Mouse (Mus musculus): ENCODE measurements around the gene Wnt10a. TPM values are rescaled to one million over a fixed set of nuclear protein-coding genes. Genes with fewer than 3 reads are reported as not detected.

Gene Wnt10a
- polyA plus RNA-seq, 1 experiment from 2014 or later, result 0.36 TPM

DNA sequence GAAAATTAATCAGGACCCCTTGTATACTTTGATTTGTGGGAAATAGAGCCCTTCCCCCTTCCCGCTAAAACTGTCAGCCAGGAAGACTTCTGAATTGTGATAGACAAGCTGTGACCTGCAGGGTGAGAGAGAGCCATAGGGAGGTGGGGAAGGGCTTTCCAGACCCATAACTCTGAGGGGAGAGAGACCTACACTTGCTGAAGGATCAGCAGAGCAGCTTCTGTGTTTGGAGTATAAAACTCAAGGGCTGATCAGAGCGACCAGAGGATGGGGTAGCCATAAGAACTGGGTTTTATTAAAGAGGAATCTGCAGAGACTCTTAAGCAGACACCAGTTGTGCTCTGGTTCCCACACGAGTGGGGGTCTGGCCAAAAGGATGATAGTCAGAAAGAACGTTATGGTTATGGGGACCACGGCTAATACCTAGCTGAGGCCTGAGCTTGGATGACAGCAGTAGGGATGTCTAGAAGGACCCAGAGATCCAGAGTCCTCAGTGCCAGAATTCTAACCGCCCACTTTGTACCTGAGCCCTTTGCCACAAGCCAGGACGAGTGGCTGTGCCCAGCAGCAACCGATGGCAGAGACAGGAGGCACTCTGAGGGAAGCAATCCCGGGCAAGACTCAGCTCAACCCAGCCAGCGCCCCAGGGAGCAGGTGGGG, 13.0 kb downstream of the Wnt10a start:
- no peak overlapping the region for H3K27ac ChIP-seq (replicated peaks; ENCODE audit: low read depth, low read length)
- peaks cover 69% of the 10 kb centered on the region for H3K27me3 ChIP-seq (ENCODE audit: control insufficient read depth, insufficient read depth, low read length)
- no peaks in the 10 kb centered on the region for H3K9me3 ChIP-seq (ENCODE audit: control insufficient read depth, low read length)
- no peak for ATAC-seq (ENCODE audit: low FRiP score, low TSS enrichment)
- no peak for DNase-seq
- no peaks in the 10 kb centered on the region for H3K36me3 ChIP-seq (ENCODE audit: control insufficient read depth, insufficient read depth, low read length)
- peaks cover 29% of the 10 kb centered on the region for H3K4me1 ChIP-seq (ENCODE audit: control insufficient read depth, insufficient read depth, low read length)
- H3K9ac ChIP-seq (replicated peaks; ENCODE audit: low read length), result no peak overlapping the region
- peak overlapping the region; percentile 88; the same call in 1 of the 2 replicates for H3K4me2 ChIP-seq (ENCODE audit: low read length)
- no peak overlapping the region for H3K4me3 ChIP-seq (replicated peaks; ENCODE audit: low read depth, low read length)
- WGBS, result 15% methylated on average over 10 of the region's 10 CpGs

DNA sequence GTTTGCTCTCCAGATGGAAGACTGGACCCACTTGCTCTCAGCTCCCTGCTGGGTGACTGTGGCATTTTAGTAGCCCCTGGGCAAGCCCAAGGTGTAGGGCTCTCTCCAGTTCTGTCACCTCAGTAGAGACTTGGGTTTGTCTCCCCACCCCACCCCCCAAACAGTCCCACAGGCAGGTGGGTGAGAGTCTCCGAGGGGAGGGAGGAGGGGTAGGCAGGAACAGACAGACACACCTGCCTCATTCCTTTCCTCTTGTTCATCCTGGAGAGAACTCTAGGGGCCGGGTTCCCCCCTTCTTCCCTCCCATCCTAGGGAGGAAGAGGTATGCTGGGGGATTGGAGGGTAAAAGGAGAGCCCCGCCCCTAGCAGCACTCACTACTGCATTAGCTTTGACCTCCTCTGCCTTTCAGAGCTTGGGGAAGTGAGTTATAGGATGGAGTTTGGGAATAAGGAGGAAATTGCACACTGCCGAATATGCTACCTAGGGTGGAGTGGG, 14.1 kb downstream of the Wnt10a start:
- 38% methylated on average over 4 of the region's 4 CpGs for WGBS
- Histone ChIP-seq H3K27me3 (ENCODE audit: control insufficient read depth, insufficient read depth, low read length) (peaks cover 61% of the 10 kb centered on the region), H3K4me2 (ENCODE audit: low read length) (no peak overlapping the region), H3K36me3 (ENCODE audit: control insufficient read depth, insufficient read depth, low read length) (no peaks in the 10 kb centered on the region), H3K9ac (replicated peaks; ENCODE audit: low read length) (no peak overlapping the region), H3K9me3 (ENCODE audit: control insufficient read depth, low read length) (no peaks in the 10 kb centered on the region), H3K4me1 (ENCODE audit: control insufficient read depth, insufficient read depth, low read length) (peaks cover 28% of the 10 kb centered on the region), H3K27ac (replicated peaks; ENCODE audit: low read depth, low read length) (no peak overlapping the region), H3K4me3 (replicated peaks; ENCODE audit: low read depth, low read length) (no peak overlapping the region)
- DNase-seq (no peak), ATAC-seq (ENCODE audit: low FRiP score, low TSS enrichment) (no peak)

DNA sequence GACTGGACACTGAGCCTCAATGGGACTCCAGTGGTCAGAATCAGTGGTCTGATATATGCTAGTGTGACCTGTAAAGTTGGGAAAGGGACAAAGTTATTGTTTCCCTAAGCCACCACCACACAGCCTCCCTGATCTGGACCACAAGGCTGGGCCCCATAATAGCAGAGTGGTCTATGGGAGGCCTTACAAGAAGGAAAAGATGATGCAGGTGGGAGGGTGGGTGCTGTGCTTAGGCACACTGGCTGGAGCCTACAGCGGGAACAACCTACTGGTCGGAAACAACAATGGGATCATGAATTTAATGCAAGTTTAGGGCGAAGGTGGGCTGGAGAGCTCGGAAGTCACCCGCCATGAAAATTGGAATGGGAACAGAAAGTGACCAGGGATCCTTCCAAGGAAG, 14.5 kb downstream of the Wnt10a start:
- H3K27me3 ChIP-seq (ENCODE audit: control insufficient read depth, insufficient read depth, low read length), result peaks cover 57% of the 10 kb centered on the region
- H3K9me3 ChIP-seq (ENCODE audit: control insufficient read depth, low read length), result no peaks in the 10 kb centered on the region
- ATAC-seq (ENCODE audit: low FRiP score, low TSS enrichment) (no peak), DNase-seq (no peak)
- H3K36me3 ChIP-seq (ENCODE audit: control insufficient read depth, insufficient read depth, low read length), result no peaks in the 10 kb centered on the region
- no peak overlapping the region for H3K27ac ChIP-seq (replicated peaks; ENCODE audit: low read depth, low read length)
- WGBS, result 14% methylated on average over 5 of the region's 5 CpGs
- peaks cover 25% of the 10 kb centered on the region for H3K4me1 ChIP-seq (ENCODE audit: control insufficient read depth, insufficient read depth, low read length)
- H3K4me2 ChIP-seq (ENCODE audit: low read length), result no peak overlapping the region
- H3K9ac ChIP-seq (replicated peaks; ENCODE audit: low read length), result no peak overlapping the region
- no peak overlapping the region for H3K4me3 ChIP-seq (replicated peaks; ENCODE audit: low read depth, low read length)

DNA sequence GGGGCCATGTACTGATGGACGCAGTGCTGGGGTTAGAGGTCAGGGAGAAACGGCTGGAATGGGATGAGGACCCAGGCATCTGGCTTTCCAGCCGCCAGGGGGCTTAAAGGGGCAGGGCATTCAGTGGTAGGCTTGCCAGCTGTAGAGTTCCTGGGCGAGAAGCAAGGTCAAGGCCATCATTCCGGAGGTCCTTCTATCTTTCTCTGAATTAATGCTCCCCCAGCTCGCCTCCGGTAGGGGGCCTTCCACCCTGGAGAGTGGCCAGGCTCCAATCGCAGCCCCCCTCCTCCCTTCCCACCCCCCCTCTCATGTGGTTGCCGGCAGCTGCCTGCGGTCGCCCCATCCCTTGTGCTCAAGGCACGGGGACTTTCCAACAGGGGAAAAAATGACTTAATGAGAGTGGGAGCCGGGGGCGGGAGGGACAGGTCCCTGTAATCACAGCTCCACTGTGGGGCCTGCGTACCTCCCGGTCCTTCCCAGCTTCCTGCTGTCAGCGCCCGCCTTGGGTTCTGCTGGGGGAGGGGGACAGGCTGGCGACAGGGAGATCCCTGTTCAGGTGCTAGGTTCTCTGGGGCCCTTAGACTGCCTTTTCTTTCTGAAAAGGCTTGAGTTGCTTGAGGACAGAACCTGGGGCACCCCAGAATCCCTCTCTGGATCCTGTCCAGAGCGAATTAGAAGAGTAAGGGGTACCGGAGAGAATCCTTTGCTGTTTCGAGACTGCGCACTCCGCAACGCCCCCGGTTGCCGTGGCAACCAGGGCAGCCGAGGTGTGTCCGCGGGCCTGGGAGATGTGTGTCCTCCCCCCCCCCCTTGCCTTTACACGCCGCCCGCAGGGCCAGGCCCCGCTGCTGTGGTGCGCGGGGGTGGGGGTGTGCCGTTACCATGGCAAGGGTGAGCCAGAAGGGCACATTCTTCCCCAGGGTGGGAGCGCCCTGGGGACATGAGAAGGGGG, 15.3 kb downstream of the Wnt10a start:
- Histone ChIP-seq H3K36me3 (ENCODE audit: control insufficient read depth, insufficient read depth, low read length) (no peaks in the 10 kb centered on the region), H3K9ac (replicated peaks; ENCODE audit: low read length) (peak overlapping the region; percentile 43; the same call in 1 of the 2 replicates), H3K9me3 (ENCODE audit: control insufficient read depth, low read length) (no peaks in the 10 kb centered on the region), H3K4me2 (ENCODE audit: low read length) (peak overlapping the region; percentile 68), H3K27ac (replicated peaks; ENCODE audit: low read depth, low read length) (peak overlapping the region; percentile 55), H3K4me1 (ENCODE audit: control insufficient read depth, insufficient read depth, low read length) (peaks cover 25% of the 10 kb centered on the region), H3K27me3 (ENCODE audit: control insufficient read depth, insufficient read depth, low read length) (peaks cover 49% of the 10 kb centered on the region), H3K4me3 (replicated peaks; ENCODE audit: low read depth, low read length) (peak overlapping the region; percentile 29)
- WGBS, result under 1% methylated on average over 38 of the region's 38 CpGs
- DNase-seq (peak; percentile 87), ATAC-seq (ENCODE audit: low FRiP score, low TSS enrichment) (peak; percentile 49)

DNA sequence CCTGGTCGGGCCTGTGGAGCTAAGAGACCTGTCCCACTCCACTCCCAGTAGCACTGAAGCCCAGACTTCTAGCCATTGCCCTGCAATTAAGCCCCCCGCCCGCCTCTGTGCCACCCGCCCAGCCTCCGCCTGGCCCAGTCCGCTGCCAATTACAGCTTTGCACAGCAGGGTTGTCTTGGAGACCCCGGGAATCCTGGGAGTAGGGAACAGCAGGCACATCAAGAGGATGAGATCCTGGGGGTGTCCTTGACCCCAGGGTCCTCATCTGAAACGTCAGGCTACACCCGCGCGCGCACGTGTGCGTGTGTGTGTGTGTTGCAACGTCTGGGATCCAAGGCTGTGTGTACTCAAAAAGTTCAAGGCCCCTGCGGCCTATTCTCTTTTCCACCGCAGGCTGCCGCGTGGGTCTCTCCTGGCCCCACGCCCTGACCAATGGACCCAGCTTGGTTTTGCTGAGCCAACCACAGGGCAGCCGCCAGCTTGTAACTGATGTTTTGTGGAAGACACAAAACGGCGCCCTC, 16.3 kb downstream of the Wnt10a start:
- DNase-seq (peak; percentile 59), ATAC-seq (ENCODE audit: low FRiP score, low TSS enrichment) (peak; percentile 29)
- Histone ChIP-seq H3K9ac (replicated peaks; ENCODE audit: low read length) (0 out of 2 replicates have a peak overlapping the region, but pooled peaks have one; percentile 23), H3K36me3 (ENCODE audit: control insufficient read depth, insufficient read depth, low read length) (no peaks in the 10 kb centered on the region), H3K27me3 (ENCODE audit: control insufficient read depth, insufficient read depth, low read length) (peaks cover 39% of the 10 kb centered on the region), H3K4me3 (replicated peaks; ENCODE audit: low read depth, low read length) (peak overlapping the region; percentile 29; the same call in 1 of the 2 replicates), H3K4me2 (ENCODE audit: low read length) (peak overlapping the region; percentile 68), H3K4me1 (ENCODE audit: control insufficient read depth, insufficient read depth, low read length) (peaks cover 25% of the 10 kb centered on the region), H3K27ac (replicated peaks; ENCODE audit: low read depth, low read length) (peak overlapping the region; percentile 55), H3K9me3 (ENCODE audit: control insufficient read depth, low read length) (no peaks in the 10 kb centered on the region)
- WGBS, result 2% methylated on average over 23 of the region's 23 CpGs

DNA sequence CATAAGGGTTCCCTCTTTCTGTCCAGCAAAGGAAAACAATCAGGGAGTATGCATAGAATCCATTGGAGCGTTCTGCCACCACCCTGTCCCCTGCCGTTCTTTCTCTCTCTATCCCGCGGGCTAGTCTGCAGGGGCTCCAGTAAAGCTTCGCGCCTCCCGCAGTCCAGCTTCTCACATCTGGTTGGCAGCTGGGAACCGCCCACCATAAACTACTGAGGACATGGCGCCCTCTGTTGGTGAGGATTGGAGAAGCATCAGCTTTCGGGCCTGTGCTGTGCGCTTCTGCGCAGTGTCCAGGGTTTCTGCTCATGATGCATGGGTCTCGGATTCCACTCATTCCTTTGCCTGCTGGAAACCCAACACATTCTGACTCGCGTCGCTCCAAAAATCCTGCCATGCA, 16.8 kb downstream of the Wnt10a start:
- Histone ChIP-seq H3K4me2 (ENCODE audit: low read length) (peak overlapping the region; percentile 68), H3K9me3 (ENCODE audit: control insufficient read depth, low read length) (no peaks in the 10 kb centered on the region), H3K4me3 (replicated peaks; ENCODE audit: low read depth, low read length) (0 out of 2 replicates have a peak overlapping the region, but pooled peaks have one; percentile 8), H3K27ac (replicated peaks; ENCODE audit: low read depth, low read length) (peak overlapping the region; percentile 55), H3K4me1 (ENCODE audit: control insufficient read depth, insufficient read depth, low read length) (peaks cover 22% of the 10 kb centered on the region), H3K9ac (replicated peaks; ENCODE audit: low read length) (no peak overlapping the region), H3K36me3 (ENCODE audit: control insufficient read depth, insufficient read depth, low read length) (no peaks in the 10 kb centered on the region), H3K27me3 (ENCODE audit: control insufficient read depth, insufficient read depth, low read length) (peaks cover 34% of the 10 kb centered on the region)
- ATAC-seq (ENCODE audit: low FRiP score, low TSS enrichment) (peak; percentile 57), DNase-seq (peak; percentile 96)
- WGBS, result 1% methylated on average over 16 of the region's 16 CpGs

DNA sequence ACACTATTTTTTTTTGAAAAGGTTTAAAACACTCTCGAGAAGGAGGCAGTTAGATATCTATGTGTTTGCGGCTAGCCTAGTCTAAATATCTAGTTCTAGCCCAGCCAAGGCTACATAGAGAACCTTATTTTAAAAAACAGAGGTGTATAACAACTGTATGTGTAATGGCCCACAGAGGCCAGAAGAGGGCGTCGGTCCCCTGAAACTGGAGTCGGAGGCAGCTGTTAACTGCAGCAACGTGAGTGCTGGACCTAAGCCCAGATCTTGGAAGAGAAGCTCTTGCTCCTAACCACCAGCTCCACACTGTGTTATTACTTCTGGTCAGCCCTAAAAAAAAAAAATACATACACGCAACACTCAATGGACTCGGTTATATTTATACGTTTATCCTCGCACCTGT, 17.7 kb downstream of the Wnt10a start:
- Histone ChIP-seq H3K27me3 (ENCODE audit: control insufficient read depth, insufficient read depth, low read length) (peaks cover 29% of the 10 kb centered on the region), H3K36me3 (ENCODE audit: control insufficient read depth, insufficient read depth, low read length) (no peaks in the 10 kb centered on the region), H3K4me3 (replicated peaks; ENCODE audit: low read depth, low read length) (no peak overlapping the region), H3K4me2 (ENCODE audit: low read length) (no peak overlapping the region), H3K4me1 (ENCODE audit: control insufficient read depth, insufficient read depth, low read length) (peaks cover 22% of the 10 kb centered on the region), H3K9me3 (ENCODE audit: control insufficient read depth, low read length) (no peaks in the 10 kb centered on the region), H3K9ac (replicated peaks; ENCODE audit: low read length) (no peak overlapping the region), H3K27ac (replicated peaks; ENCODE audit: low read depth, low read length) (no peak overlapping the region)
- DNase-seq, result no peak
- ATAC-seq (ENCODE audit: low FRiP score, low TSS enrichment), result no peak
- 65% methylated on average over 10 of the region's 10 CpGs for WGBS

DNA sequence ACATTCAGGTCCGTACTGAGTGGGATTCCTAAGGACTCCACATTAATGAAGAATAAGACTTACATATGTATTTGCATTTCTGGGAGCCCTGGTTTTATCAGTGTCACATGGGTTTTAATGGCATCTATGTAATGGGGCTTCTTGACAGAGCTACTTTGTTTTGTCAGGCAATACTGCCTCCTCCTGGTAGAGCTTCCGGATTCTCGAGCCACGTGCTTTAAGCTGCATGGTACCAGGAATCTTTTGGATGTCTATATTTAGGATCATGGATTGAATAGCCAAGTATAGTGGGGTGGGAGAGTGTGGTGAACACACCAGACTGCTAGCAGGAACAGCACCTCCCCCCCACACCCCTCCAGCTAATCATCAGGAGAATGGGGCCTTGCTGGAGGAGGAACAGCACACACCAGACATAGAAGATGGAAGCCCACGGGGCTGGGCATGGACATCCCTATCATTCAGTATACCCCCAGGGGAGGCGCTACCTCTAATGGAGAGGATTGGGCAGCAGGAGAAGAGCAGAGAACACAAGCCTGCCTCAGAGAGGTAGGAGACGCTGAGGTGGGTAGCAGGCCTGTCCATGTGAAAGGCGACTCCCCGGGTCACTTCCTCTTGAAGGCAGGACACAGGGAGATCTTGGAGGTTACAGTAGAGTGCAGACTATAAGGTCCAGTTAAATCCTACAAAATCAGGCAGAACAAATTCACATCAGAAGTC, 23.8 kb downstream of the Wnt10a start:
- Histone ChIP-seq H3K9ac (replicated peaks; ENCODE audit: low read length) (no peak overlapping the region), H3K27ac (replicated peaks; ENCODE audit: low read depth, low read length) (no peak overlapping the region), H3K4me3 (replicated peaks; ENCODE audit: low read depth, low read length) (no peak overlapping the region), H3K27me3 (ENCODE audit: control insufficient read depth, insufficient read depth, low read length) (no peaks in the 10 kb centered on the region), H3K36me3 (ENCODE audit: control insufficient read depth, insufficient read depth, low read length) (no peaks in the 10 kb centered on the region), H3K9me3 (ENCODE audit: control insufficient read depth, low read length) (no peaks in the 10 kb centered on the region), H3K4me2 (ENCODE audit: low read length) (no peak overlapping the region), H3K4me1 (ENCODE audit: control insufficient read depth, insufficient read depth, low read length) (peaks cover 13% of the 10 kb centered on the region; the same call in 1 of the 2 replicates)
- DNase-seq, result no peak
- no peak for ATAC-seq (ENCODE audit: low FRiP score, low TSS enrichment)
- 76% methylated on average over 9 of the region's 9 CpGs for WGBS
